Mouse (Mus musculus): ENCODE data around the gene Olfr275.

DNA sequence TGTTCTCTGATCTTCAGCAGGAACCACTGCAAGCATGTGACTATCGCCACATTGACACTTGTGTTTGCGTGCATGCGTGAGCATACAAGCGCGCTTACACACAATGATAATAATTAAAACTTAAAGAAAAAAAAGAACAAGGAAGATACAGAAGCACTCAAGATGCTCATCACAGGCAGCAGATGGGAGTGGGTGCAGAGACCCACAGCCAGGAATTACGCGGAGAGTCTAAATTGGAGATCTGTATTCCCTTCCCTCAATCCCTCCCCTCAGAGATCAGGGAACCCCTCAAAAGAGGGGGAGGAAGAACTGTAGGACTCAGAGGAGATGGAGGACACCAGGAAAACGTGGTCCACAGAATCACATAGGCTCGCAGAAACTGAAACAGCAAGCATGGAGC, 49.8 kb downstream of the Olfr275 start:
- TF ChIP-seq CTCF (IDR thresholded peaks at IDR 0.05; ENCODE audit: insufficient read depth, low read depth, low read length) (no peak), POLR2A (IDR thresholded peaks at IDR 0.05; ENCODE audit: insufficient read depth, low read depth, low read length) (no peak)

Measured in olfactory bulb, adult 2 months (tissue).